Mouse (Mus musculus) megakaryocyte progenitor cell, adult 5-6 weeks (primary cell): Measurements from ENCODE around the gene Iqschfp. TPM values are rescaled to one million over a fixed set of nuclear protein-coding genes. Genes with fewer than 3 reads are reported as not detected.

ENCODE experiments used
- ATAC-seq: replicated peaks from 2 replicates; pipeline ENCODE4 v1.8.0; 2016; ENCODE audit warnings: mild to moderate bottlenecking, moderate TSS enrichment, inconsistent platforms; ENCODE audit not compliant: poor library complexity
- total RNA-seq, 2 experiments: library from RNA; stranded (forward) in 1 of 2; stranded (reverse) in 1 of 2; fragments of 157-497, 149-512 nt in 1 of 2; fragments of 200-1000 nt in 1 of 2; gene quantifications; 2 replicates each; pipeline versions ENCODE4 v1.2.3 to v1.2.4; 2015 to 2017

Gene Iqschfp
- total RNA-seq, 2 experiments from 2014 or later: not detected

GRCm38 (mm10) chr3:68487621-68488020, 595.6 kb downstream of the Iqschfp start:
- no peak for ATAC-seq

GRCm38 (mm10) chr3:68488316-68488715, 596.3 kb downstream of the Iqschfp start:
- ATAC-seq: no peak

- ATAC-seq: no peak
Measured at GRCm38 (mm10) chr3:68491516-68491915, 599.5 kb downstream of the Iqschfp start.

GRCm38 (mm10) chr3:68492066-68492465, 600.0 kb downstream of the Iqschfp start:
- ATAC-seq: no peak

GRCm38 (mm10) chr3:68492513-68492912, 600.5 kb downstream of the Iqschfp start:
- no peak for ATAC-seq

GRCm38 (mm10) chr3:68493170-68493585, 601.1 kb downstream of the Iqschfp start:
- ATAC-seq: peak; percentile 21

- ATAC-seq: peak; percentile 29
Measured at GRCm38 (mm10) chr3:68493586-68494295, 601.7 kb downstream of the Iqschfp start.

GRCm38 (mm10) chr3:68494296-68495095, 602.5 kb downstream of the Iqschfp start:
- ATAC-seq: 0 out of 2 replicates have a peak, but pooled peaks have one; percentile 1

GRCm38 (mm10) chr3:68495096-68495735, 603.2 kb downstream of the Iqschfp start:
- 0 out of 2 replicates have a peak, but pooled peaks have one; percentile 9 for ATAC-seq

GRCm38 (mm10) chr3:68495736-68496242, 603.8 kb downstream of the Iqschfp start:
- 0 out of 2 replicates have a peak, but pooled peaks have one; percentile 3 for ATAC-seq

- ATAC-seq: peak; percentile 10; the same call in 1 of the 2 replicates
Measured at GRCm38 (mm10) chr3:68496513-68496912, 604.5 kb downstream of the Iqschfp start.

- peak; percentile 78 for ATAC-seq
Measured at GRCm38 (mm10) chr3:68499532-68500152, 607.6 kb downstream of the Iqschfp start.

- no peak for ATAC-seq
Measured at GRCm38 (mm10) chr3:68504838-68505237, 612.8 kb downstream of the Iqschfp start.

GRCm38 (mm10) chr3:68506769-68507318, 614.8 kb downstream of the Iqschfp start:
- no peak for ATAC-seq

- peak; percentile 59 for ATAC-seq
Measured at GRCm38 (mm10) chr3:68508629-68509028, 616.6 kb downstream of the Iqschfp start.

- ATAC-seq: peak; percentile 90
Measured at GRCm38 (mm10) chr3:68510872-68511271, 618.8 kb downstream of the Iqschfp start.

- no peak for ATAC-seq
Measured at GRCm38 (mm10) chr3:68511744-68512143, 619.7 kb downstream of the Iqschfp start.

GRCm38 (mm10) chr3:68512327-68512726, 620.3 kb downstream of the Iqschfp start:
- ATAC-seq: no peak

GRCm38 (mm10) chr3:68513340-68514119, 621.5 kb downstream of the Iqschfp start:
- ATAC-seq: no peak

- ATAC-seq: no peak
Measured at GRCm38 (mm10) chr3:68514120-68514497, 622.1 kb downstream of the Iqschfp start.
